Mouse (Mus musculus): ENCODE results near the gene 1700022I11Rik. TPM values are rescaled to one million over a fixed set of nuclear protein-coding genes. Genes with fewer than 3 reads are reported as not detected.
A peak's percentile ranks its signal among the peaks of the same experiment; 100 is the strongest.

The 1700022I11Rik gene
- polyA plus RNA-seq, 1 experiment from 2014 or later = 0.24 TPM

GRCm38 (mm10) chr4:42943341-42943740 is 26.1 kb upstream of the 1700022I11Rik start:
- Histone ChIP-seq H3K36me3 (replicated peaks) (no peaks in the 10 kb centered on the region), H3K4me2 (no peak overlapping the region), H3K4me1 (replicated peaks) (no peaks in the 10 kb centered on the region), H3K4me3 (replicated peaks) (no peak overlapping the region), H3K27me3 (peaks cover 73% of the 10 kb centered on the region), H3K27ac (replicated peaks) (no peak overlapping the region), H3K9me3 (replicated peaks) (no peaks in the 10 kb centered on the region), H3K9ac (no peak overlapping the region)
- 62% methylated on average over 5 of the region's 5 CpGs for WGBS (ENCODE audit: insufficient replicate concordance)
- no peak for ATAC-seq (ENCODE audit: insufficient read depth)

GRCm38 (mm10) chr4:42944185-42944584 is 25.2 kb upstream of the 1700022I11Rik start:
- Histone ChIP-seq H3K27ac (replicated peaks) (no peak overlapping the region), H3K9me3 (replicated peaks) (no peaks in the 10 kb centered on the region), H3K27me3 (peaks cover 75% of the 10 kb centered on the region), H3K4me3 (replicated peaks) (no peak overlapping the region), H3K4me1 (replicated peaks) (peaks cover 2% of the 10 kb centered on the region; the same call in 1 of the 2 replicates), H3K9ac (no peak overlapping the region), H3K36me3 (replicated peaks) (no peaks in the 10 kb centered on the region), H3K4me2 (no peak overlapping the region)
- 69% methylated on average over 9 of the region's 9 CpGs for WGBS (ENCODE audit: insufficient replicate concordance)
- ATAC-seq (ENCODE audit: insufficient read depth) = no peak

GRCm38 (mm10) chr4:42945043-42945442 is 24.4 kb upstream of the 1700022I11Rik start:
- no peak for ATAC-seq (ENCODE audit: insufficient read depth)
- H3K9ac ChIP-seq = no peak overlapping the region
- no peak overlapping the region for H3K4me2 ChIP-seq
- H3K27ac ChIP-seq (replicated peaks) = no peak overlapping the region
- WGBS (ENCODE audit: insufficient replicate concordance) = 11% methylated on average over 6 of the region's 6 CpGs
- H3K36me3 ChIP-seq (replicated peaks) = no peaks in the 10 kb centered on the region
- no peak overlapping the region for H3K4me3 ChIP-seq (replicated peaks)
- no peaks in the 10 kb centered on the region for H3K9me3 ChIP-seq (replicated peaks)
- H3K27me3 ChIP-seq = peaks cover 75% of the 10 kb centered on the region
- H3K4me1 ChIP-seq (replicated peaks) = peaks cover 9% of the 10 kb centered on the region

- no peak overlapping the region for H3K27ac ChIP-seq (replicated peaks)
- no peak overlapping the region for H3K9ac ChIP-seq
- no peaks in the 10 kb centered on the region for H3K36me3 ChIP-seq (replicated peaks)
- 68% methylated on average over 3 of the region's 3 CpGs for WGBS (ENCODE audit: insufficient replicate concordance)
- H3K4me1 ChIP-seq (replicated peaks) = peaks cover 13% of the 10 kb centered on the region
- no peaks in the 10 kb centered on the region for H3K9me3 ChIP-seq (replicated peaks)
- no peak overlapping the region for H3K4me3 ChIP-seq (replicated peaks)
- H3K27me3 ChIP-seq = peaks cover 76% of the 10 kb centered on the region
- no peak for ATAC-seq (ENCODE audit: insufficient read depth)
- no peak overlapping the region for H3K4me2 ChIP-seq
Measured at GRCm38 (mm10) chr4:42945445-42945844, 24.0 kb upstream of the 1700022I11Rik start.

- no peak overlapping the region for H3K4me3 ChIP-seq (replicated peaks)
- no peaks in the 10 kb centered on the region for H3K36me3 ChIP-seq (replicated peaks)
- ATAC-seq (ENCODE audit: insufficient read depth) = no peak
- H3K9ac ChIP-seq = no peak overlapping the region
- H3K9me3 ChIP-seq (replicated peaks) = no peaks in the 10 kb centered on the region
- peaks cover 15% of the 10 kb centered on the region for H3K4me1 ChIP-seq (replicated peaks)
- 8% methylated on average over 5 of the region's 5 CpGs for WGBS (ENCODE audit: insufficient replicate concordance)
- no peak overlapping the region for H3K27ac ChIP-seq (replicated peaks)
- H3K4me2 ChIP-seq = no peak overlapping the region
- H3K27me3 ChIP-seq = peaks cover 80% of the 10 kb centered on the region
Measured at GRCm38 (mm10) chr4:42945952-42946351, 23.5 kb upstream of the 1700022I11Rik start.

GRCm38 (mm10) chr4:42946733-42947290 is 22.6 kb upstream of the 1700022I11Rik start:
- ATAC-seq (ENCODE audit: insufficient read depth) = no peak
- peaks cover 15% of the 10 kb centered on the region for H3K4me1 ChIP-seq (replicated peaks)
- 49% methylated on average over 10 of the region's 10 CpGs for WGBS (ENCODE audit: insufficient replicate concordance)
- no peak overlapping the region for H3K4me2 ChIP-seq
- H3K4me3 ChIP-seq (replicated peaks) = no peak overlapping the region
- H3K9me3 ChIP-seq (replicated peaks) = no peaks in the 10 kb centered on the region
- H3K36me3 ChIP-seq (replicated peaks) = no peaks in the 10 kb centered on the region
- peaks cover 82% of the 10 kb centered on the region for H3K27me3 ChIP-seq
- no peak overlapping the region for H3K27ac ChIP-seq (replicated peaks)
- no peak overlapping the region for H3K9ac ChIP-seq

GRCm38 (mm10) chr4:42948527-42948926 is 20.9 kb upstream of the 1700022I11Rik start:
- H3K36me3 ChIP-seq (replicated peaks) = no peaks in the 10 kb centered on the region
- 25% methylated on average over 13 of the region's 13 CpGs for WGBS (ENCODE audit: insufficient replicate concordance)
- peaks cover 15% of the 10 kb centered on the region for H3K4me1 ChIP-seq (replicated peaks)
- H3K4me3 ChIP-seq (replicated peaks) = no peak overlapping the region
- no peaks in the 10 kb centered on the region for H3K9me3 ChIP-seq (replicated peaks)
- H3K4me2 ChIP-seq = 0 out of 2 replicates have a peak overlapping the region, but pooled peaks have one; percentile 82
- H3K27me3 ChIP-seq = peaks cover 86% of the 10 kb centered on the region
- no peak overlapping the region for H3K27ac ChIP-seq (replicated peaks)
- no peak overlapping the region for H3K9ac ChIP-seq
- no peak for ATAC-seq (ENCODE audit: insufficient read depth)

- Histone ChIP-seq H3K4me3 (replicated peaks) (peak overlapping the region; percentile 62), H3K9ac (no peak overlapping the region), H3K4me1 (replicated peaks) (peaks cover 15% of the 10 kb centered on the region), H3K9me3 (replicated peaks) (no peaks in the 10 kb centered on the region), H3K27me3 (peaks cover 83% of the 10 kb centered on the region), H3K4me2 (peak overlapping the region; percentile 82), H3K27ac (replicated peaks) (no peak overlapping the region), H3K36me3 (replicated peaks) (no peaks in the 10 kb centered on the region)
- ATAC-seq (ENCODE audit: insufficient read depth) = no peak
- 8% methylated on average over 14 of the region's 14 CpGs for WGBS (ENCODE audit: insufficient replicate concordance)
Measured at GRCm38 (mm10) chr4:42949051-42949675, 20.2 kb upstream of the 1700022I11Rik start.

- H3K27ac ChIP-seq (replicated peaks) = peak within 1 kb of the TSS; percentile 53
- peaks cover 78% of the 10 kb centered on the region for H3K27me3 ChIP-seq
- WGBS (ENCODE audit: insufficient replicate concordance) = under 1% methylated on average over 39 of the region's 39 CpGs
- peak within 1 kb of the TSS; percentile 62 for H3K4me3 ChIP-seq (replicated peaks)
- peaks cover 15% of the 10 kb centered on the region for H3K4me1 ChIP-seq (replicated peaks)
- peak; percentile 92 for ATAC-seq (ENCODE audit: insufficient read depth)
- H3K9ac ChIP-seq = peak within 1 kb of the TSS; percentile 61
- peak within 1 kb of the TSS; percentile 82 for H3K4me2 ChIP-seq
- no peaks in the 10 kb centered on the region for H3K36me3 ChIP-seq (replicated peaks)
- no peaks in the 10 kb centered on the region for H3K9me3 ChIP-seq (replicated peaks)
Measured at GRCm38 (mm10) chr4:42949676-42950051, 19.7 kb upstream of the 1700022I11Rik start, which contains the start of gene Dnajb5. Gene Dnajb5, plus strand, starts transcription at chr4:42949814.

GRCm38 (mm10) chr4:42950065-42950558 is 19.3 kb upstream of the 1700022I11Rik start:
- Histone ChIP-seq H3K27ac (replicated peaks) (peak overlapping the region; percentile 53), H3K4me3 (replicated peaks) (peak overlapping the region; percentile 62), H3K9ac (peak overlapping the region; percentile 61), H3K36me3 (replicated peaks) (no peaks in the 10 kb centered on the region), H3K27me3 (peaks cover 74% of the 10 kb centered on the region), H3K4me2 (peak overlapping the region; percentile 82), H3K9me3 (replicated peaks) (no peaks in the 10 kb centered on the region), H3K4me1 (replicated peaks) (peaks cover 15% of the 10 kb centered on the region)
- ATAC-seq (ENCODE audit: insufficient read depth) = peak; percentile 56
- 3% methylated on average over 12 of the region's 27 CpGs for WGBS (ENCODE audit: insufficient replicate concordance)

GRCm38 (mm10) chr4:42951206-42952195 is 17.9 kb upstream of the 1700022I11Rik start:
- H3K27me3 ChIP-seq = peaks cover 63% of the 10 kb centered on the region
- WGBS (ENCODE audit: insufficient replicate concordance) = 46% methylated on average over 11 of the region's 11 CpGs
- H3K4me3 ChIP-seq (replicated peaks) = no peak overlapping the region
- ATAC-seq (ENCODE audit: insufficient read depth) = no peak
- no peak overlapping the region for H3K4me2 ChIP-seq
- no peak overlapping the region for H3K9ac ChIP-seq
- H3K27ac ChIP-seq (replicated peaks) = no peak overlapping the region
- peaks cover 15% of the 10 kb centered on the region for H3K4me1 ChIP-seq (replicated peaks)
- H3K9me3 ChIP-seq (replicated peaks) = no peaks in the 10 kb centered on the region
- no peaks in the 10 kb centered on the region for H3K36me3 ChIP-seq (replicated peaks)
